Mouse (Mus musculus): Measurements from ENCODE around the gene Cxcl17. TPM values are rescaled to one million over a fixed set of nuclear protein-coding genes. Genes with fewer than 3 reads are reported as not detected.
A peak's percentile ranks its signal among the peaks of the same experiment; 100 is the strongest.

Gene Cxcl17
- polyA plus RNA-seq, 1 experiment from 2014 or later, result 0.58 TPM

DNA sequence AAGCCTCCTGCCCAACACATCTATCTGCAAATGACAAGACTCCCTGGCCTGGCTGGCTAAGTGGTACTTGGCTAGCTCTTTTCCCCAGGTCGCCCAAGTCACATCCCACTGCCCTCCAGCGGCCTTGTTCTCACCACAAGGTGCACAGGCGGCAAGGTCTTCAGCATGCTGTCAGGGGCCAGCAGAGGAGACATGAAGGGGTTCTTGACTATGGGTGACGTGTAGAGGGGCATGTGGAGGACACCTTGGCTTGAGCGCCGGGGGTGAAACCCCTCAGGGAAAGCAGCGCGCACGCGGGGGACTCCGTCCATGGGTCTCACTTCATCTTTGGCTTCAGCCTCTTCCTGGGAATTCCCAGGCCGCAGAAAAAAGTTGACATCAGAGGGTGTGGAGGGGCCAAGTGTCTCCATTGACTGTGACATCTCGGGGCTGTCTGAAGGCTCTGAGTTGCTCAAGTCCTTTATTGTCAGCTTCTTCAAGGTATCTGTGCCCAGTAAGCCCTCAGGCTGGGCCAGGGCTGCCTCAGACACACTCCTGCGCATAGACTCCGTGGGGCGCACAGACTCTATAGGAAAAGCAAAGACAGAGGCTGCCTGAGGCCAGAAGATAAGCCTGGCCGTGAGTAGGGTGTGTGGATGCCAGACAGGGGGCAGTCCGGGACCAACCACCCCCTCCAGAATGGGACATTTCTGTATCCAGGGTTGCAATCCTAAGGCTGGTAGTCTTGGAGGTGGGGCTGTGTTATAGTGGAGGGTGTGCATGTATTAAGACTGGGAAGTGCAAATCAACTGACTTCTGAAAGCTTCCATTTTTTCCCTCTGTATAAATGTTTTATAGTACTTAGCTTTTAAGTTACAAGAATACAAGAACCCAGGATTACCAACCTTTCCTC lies 32.0 kb downstream of the Cxcl17 start:
- H3K9me3 ChIP-seq, result no peaks in the 10 kb centered on the region
- no peak for ATAC-seq (ENCODE audit: insufficient number of reproducible peaks, insufficient read depth, low FRiP score, low TSS enrichment, low read depth)
- peak overlapping the region; percentile 61; the same call in 1 of the 2 replicates for H3K9ac ChIP-seq (replicated peaks)
- H3K27me3 ChIP-seq, result peaks cover 5% of the 10 kb centered on the region; the same call in 1 of the 2 replicates
- peak overlapping the region; percentile 45; the same call in 1 of the 2 replicates for H3K4me3 ChIP-seq (replicated peaks)
- peaks cover 35% of the 10 kb centered on the region for H3K36me3 ChIP-seq
- 61% methylated on average over 18 of the region's 18 CpGs for WGBS
- H3K4me1 ChIP-seq (replicated peaks), result peaks cover 25% of the 10 kb centered on the region
- no peak overlapping the region for H3K27ac ChIP-seq
- peak overlapping the region; percentile 83 for H3K4me2 ChIP-seq

DNA sequence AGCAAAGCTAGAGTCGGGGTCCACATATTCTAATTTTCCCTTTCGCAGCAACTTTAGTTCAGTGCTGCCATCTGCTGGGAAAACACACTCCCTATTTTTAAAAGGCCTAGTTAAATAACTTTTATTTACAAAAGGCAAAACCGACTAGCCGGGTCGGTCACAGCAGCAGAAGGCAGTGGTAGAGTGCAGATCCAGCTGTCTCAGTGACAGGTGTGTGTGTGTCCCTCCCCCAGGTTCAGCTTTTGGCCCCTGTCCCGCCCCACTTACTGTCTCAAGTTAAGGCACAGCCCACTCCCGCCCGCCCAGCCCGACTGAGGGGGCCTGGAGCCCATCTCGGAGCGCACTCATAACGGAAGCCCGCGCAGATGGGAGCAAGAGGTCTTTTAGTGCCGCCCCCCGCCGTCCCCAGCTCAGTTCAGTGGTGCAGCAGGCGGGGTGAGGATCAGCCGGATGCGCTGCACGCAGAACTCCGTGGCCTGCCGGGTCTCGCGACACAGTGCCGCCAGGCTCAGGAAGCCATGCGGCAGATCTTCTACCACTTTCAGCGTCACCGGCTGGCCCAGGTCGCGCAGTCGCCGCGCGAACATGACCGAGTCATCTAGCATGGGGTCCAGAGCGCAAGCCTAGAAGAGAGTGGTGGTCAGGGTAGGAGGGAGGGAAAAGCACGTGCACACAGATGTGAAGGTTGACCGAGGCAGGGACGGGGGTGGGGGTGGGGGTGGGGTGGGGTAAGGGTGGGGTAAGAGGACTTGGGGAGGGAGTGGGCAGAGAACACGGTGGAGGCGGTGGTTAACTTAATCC lies 32.9 kb downstream of the Cxcl17 start:
- Histone ChIP-seq H3K27me3 (peaks cover 5% of the 10 kb centered on the region; the same call in 1 of the 2 replicates), H3K9me3 (no peaks in the 10 kb centered on the region), H3K9ac (replicated peaks) (peak overlapping the region; percentile 61), H3K4me2 (peak overlapping the region; percentile 83), H3K4me3 (replicated peaks) (peak overlapping the region; percentile 45), H3K36me3 (peaks cover 26% of the 10 kb centered on the region), H3K27ac (0 out of 2 replicates have a peak overlapping the region, but pooled peaks have one; percentile 41), H3K4me1 (replicated peaks) (peaks cover 25% of the 10 kb centered on the region)
- under 1% methylated on average over 41 of the region's 42 CpGs for WGBS
- peak; percentile 66 for ATAC-seq (ENCODE audit: insufficient number of reproducible peaks, insufficient read depth, low FRiP score, low TSS enrichment, low read depth)

DNA sequence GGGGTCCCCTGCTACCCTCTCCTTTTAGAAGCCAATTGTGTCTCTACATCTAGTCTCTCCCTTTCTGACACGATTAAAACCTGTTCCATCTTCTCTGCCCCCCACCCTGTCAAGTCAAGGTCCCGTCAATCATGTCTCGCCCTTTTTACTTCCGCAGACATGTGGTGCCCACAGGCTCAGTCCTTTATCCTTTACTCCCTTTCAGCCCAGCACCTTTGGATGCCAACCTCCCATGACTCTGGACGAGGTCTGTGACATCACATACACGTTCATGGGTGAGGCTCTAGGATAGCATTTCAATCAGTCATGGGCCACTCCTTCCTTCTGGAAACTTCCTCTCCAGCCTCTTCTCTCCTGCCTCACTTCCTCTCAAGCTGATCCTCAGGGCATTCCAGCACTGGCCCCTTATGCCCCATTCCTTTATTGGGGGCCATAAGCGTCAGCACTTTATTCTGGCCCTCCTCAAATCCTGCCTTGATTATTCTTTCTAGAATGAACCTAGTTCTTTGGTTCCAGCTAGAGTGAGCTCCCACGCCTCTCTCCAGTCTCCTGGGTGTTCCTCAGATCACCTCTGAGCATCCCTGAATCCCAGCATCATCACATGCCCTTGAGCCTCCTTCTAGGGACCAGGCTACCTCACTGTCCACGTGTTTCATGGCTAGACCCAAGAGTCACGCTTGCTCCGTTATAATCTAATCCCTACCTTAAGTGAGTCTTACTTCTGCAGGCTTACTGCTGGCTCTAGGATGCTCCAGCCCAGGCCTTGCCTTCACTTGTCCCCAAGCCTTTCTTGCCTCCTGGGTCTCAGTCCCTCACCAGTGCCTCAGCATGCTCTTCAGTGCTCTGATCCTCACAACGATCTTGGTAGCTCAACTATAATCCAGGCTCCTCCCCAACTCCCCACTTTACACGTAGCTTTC lies 34.2 kb downstream of the Cxcl17 start:
- Histone ChIP-seq H3K4me3 (replicated peaks) (no peak overlapping the region), H3K27ac (no peak overlapping the region), H3K9me3 (no peaks in the 10 kb centered on the region), H3K36me3 (peaks cover 13% of the 10 kb centered on the region), H3K9ac (replicated peaks) (no peak overlapping the region), H3K4me2 (no peak overlapping the region), H3K4me1 (replicated peaks) (peaks cover 32% of the 10 kb centered on the region), H3K27me3 (peaks cover 5% of the 10 kb centered on the region; the same call in 1 of the 2 replicates)
- 83% methylated on average over 13 of the region's 13 CpGs for WGBS
- no peak for ATAC-seq (ENCODE audit: insufficient number of reproducible peaks, insufficient read depth, low FRiP score, low TSS enrichment, low read depth)

DNA sequence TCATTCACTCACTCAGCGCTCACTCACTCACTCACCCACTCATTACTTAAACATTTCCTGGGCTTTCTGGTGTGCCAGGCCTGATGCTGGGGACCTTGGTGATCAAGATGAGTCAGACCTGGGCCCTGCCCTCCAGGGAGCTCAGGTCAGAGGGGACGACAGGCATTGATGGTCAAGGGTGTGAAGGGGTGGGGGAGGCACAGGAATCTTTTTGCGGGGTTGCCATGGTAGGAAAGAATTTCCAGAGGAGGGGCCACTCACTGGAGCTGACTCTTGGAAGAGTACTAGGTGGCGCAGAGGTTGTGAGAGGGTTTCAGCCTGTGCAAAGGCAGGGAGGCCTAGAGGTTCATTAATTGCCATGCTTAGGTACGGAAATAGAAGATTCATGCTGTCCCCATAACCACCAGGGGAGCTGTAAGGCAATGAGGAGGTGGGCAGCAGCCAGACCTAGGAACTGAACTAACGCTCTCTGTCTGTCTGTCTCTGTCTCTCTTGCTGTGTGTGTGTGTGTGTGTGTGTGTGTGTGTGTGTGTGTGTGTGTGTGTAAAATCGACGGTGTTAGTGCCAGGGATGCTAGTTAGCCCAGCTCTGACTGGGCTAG lies 35.5 kb downstream of the Cxcl17 start:
- Histone ChIP-seq H3K4me2 (peak overlapping the region; percentile 52), H3K4me1 (replicated peaks) (peaks cover 32% of the 10 kb centered on the region), H3K36me3 (peaks cover 3% of the 10 kb centered on the region), H3K9ac (replicated peaks) (no peak overlapping the region), H3K27ac (no peak overlapping the region), H3K27me3 (peaks cover 5% of the 10 kb centered on the region; the same call in 1 of the 2 replicates), H3K4me3 (replicated peaks) (peak overlapping the region; percentile 34; the same call in 1 of the 2 replicates), H3K9me3 (no peaks in the 10 kb centered on the region)
- 51% methylated on average over 8 of the region's 8 CpGs for WGBS
- ATAC-seq (ENCODE audit: insufficient number of reproducible peaks, insufficient read depth, low FRiP score, low TSS enrichment, low read depth), result no peak

DNA sequence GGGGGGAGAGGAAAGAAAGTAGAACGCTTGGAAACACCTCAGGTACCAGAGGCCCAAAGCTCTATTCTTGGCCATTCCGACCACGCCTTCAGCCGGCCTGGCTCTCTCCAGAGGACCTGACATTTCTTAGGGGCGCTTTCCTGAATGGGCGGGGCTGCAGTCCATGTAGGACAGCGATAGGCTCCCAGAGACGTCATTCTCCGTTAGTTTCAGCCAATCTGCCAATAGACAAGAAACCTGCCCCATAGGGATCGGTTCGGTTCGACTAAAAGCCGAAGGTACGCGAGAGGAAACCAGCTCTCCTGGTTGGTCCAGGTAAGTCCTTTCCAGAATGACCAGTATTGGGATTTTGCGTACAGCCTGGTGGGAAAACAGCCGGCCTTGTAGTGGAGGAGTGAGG lies 36.1 kb downstream of the Cxcl17 start:
- Histone ChIP-seq H3K9ac (replicated peaks) (no peak overlapping the region), H3K27ac (no peak overlapping the region), H3K36me3 (no peaks in the 10 kb centered on the region; the same call in 1 of the 2 replicates), H3K4me3 (replicated peaks) (peak overlapping the region; percentile 34), H3K27me3 (peaks cover 5% of the 10 kb centered on the region; the same call in 1 of the 2 replicates), H3K4me1 (replicated peaks) (peaks cover 32% of the 10 kb centered on the region), H3K9me3 (no peaks in the 10 kb centered on the region), H3K4me2 (peak overlapping the region; percentile 52)
- ATAC-seq (ENCODE audit: insufficient number of reproducible peaks, insufficient read depth, low FRiP score, low TSS enrichment, low read depth), result no peak
- 5% methylated on average over 17 of the region's 17 CpGs for WGBS

DNA sequence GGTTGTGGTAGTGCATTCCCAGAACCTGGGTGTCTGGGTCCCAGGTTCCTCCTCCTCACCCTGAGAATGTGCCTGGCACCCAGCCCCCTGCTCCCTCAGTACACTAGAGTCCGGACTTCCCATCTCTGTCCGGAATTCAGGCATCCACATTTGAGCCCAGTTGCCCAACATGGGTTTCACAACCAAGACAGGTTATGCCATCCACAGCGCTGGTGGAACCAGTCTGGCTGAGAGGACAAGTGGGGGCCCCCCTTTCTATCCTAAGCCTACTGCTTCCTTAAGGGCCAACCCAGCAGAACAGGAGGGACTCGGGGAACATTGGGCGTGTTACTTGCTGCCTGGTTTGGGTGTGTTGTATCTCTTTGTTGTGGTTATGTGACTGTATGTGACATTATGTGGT lies 40.2 kb downstream of the Cxcl17 start:
- H3K9me3 ChIP-seq, result no peaks in the 10 kb centered on the region
- peaks cover 22% of the 10 kb centered on the region for H3K4me1 ChIP-seq (replicated peaks)
- H3K4me3 ChIP-seq (replicated peaks), result no peak overlapping the region
- WGBS, result 85% methylated on average over 5 of the region's 5 CpGs
- ATAC-seq (ENCODE audit: insufficient number of reproducible peaks, insufficient read depth, low FRiP score, low TSS enrichment, low read depth), result no peak
- no peak overlapping the region for H3K9ac ChIP-seq (replicated peaks)
- H3K36me3 ChIP-seq, result no peaks in the 10 kb centered on the region
- no peak overlapping the region for H3K4me2 ChIP-seq
- H3K27me3 ChIP-seq, result peaks cover 38% of the 10 kb centered on the region
- H3K27ac ChIP-seq, result no peak overlapping the region

DNA sequence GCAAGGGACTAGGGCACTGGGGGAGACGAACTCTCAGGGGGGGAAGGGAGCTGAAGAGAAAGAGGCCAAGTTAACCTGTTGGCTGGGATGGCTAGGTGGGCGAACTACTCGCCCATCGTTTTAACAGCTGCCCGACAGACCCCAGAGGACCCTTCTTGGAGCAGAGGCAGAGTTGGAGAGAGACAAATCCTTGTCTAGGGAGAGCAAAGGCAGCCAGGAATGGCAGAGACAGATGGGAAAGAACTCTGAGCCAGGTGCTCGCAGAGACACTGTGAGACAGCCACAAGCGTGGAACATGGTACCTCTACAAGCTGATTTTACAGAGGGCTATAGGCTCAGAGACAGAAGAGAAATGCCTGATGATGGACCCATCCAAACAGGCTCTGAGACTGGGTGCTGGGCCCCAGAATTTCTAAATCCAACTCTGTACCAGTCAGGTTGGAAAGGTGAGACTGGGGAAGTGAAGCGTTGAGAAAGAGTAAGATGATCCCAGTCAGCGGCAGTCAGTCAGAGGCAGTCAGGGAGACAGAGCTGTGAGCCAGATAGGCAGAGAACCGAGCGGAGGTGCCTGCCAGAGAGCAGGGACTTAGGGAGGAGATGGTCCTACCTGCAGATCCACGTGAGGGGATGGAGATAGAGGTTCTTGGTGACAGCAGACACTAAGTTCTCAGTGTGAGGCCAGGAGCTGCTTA lies 43.5 kb downstream of the Cxcl17 start, which contains the start of gene Cnfn:
Cnfn (minus strand) TSS at position 667 of the 692 bp plus-strand sequence.
- 48% methylated on average over 12 of the region's 12 CpGs for WGBS
- Histone ChIP-seq H3K27me3 (peaks cover 60% of the 10 kb centered on the region), H3K4me1 (replicated peaks) (peaks cover 26% of the 10 kb centered on the region), H3K36me3 (peaks cover 9% of the 10 kb centered on the region), H3K9ac (replicated peaks) (no peak within 1 kb of the TSS), H3K4me3 (replicated peaks) (no peak within 1 kb of the TSS), H3K4me2 (no peak within 1 kb of the TSS), H3K27ac (no peak within 1 kb of the TSS), H3K9me3 (no peaks in the 10 kb centered on the region)
- ATAC-seq (ENCODE audit: insufficient number of reproducible peaks, insufficient read depth, low FRiP score, low TSS enrichment, low read depth), result no peak

DNA sequence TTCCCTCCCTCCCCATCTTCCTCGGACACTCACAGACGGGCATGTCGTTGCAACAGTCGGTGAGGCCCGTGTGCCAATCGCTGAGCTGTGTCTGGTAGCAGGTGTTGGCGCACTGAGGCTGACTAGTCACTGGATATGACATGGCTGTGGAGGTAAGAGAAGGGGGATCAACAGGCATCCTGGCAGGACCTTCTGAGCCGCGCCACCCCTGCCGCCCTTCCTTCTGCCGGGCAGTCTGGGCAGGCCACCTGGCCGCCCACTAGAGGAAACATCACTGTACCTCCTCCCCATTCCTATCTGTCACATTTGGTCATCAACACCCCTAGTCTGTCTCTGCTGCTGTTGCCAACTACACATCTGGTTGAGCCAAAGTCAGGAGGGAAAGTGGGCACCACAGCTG lies 44.4 kb downstream of the Cxcl17 start:
- Histone ChIP-seq H3K27me3 (peaks cover 60% of the 10 kb centered on the region), H3K4me2 (no peak overlapping the region)

DNA sequence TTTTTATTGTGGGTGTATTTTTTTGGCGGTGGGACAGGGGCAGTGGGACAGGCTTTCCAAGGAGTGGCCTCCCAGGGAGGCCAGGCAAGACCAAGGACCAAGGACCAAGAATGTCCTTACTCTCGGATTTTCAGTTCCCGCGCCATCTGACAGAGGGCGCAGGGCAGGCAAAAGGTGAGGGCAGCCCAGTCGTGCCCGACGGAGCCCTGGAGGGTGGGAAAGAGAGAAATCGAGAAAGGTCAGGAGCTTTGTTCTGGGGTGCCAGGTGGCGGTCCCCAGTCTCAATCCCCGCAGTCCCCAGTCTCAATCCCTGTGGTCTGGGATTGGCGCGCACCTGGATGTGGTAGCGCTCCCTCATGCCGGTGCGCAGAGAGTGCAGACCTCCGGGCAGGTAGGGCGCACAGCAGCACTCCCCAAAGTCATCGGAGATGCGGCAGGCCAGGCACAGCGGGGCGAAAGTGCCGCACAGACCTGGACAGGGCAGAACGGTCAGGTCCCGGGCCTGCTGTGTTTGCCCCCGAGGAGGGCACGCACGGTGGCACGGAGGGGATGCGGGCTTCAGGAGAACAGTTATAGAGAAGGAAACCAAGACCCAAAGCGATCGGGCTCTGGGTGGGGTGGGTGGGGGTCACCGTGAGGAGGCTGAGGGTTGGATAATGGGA lies 44.9 kb downstream of the Cxcl17 start:
- Histone ChIP-seq H3K4me3 (replicated peaks) (peak overlapping the region; percentile 21), H3K9me3 (no peaks in the 10 kb centered on the region), H3K27me3 (peaks cover 60% of the 10 kb centered on the region), H3K4me1 (replicated peaks) (peaks cover 23% of the 10 kb centered on the region), H3K36me3 (peaks cover 23% of the 10 kb centered on the region), H3K4me2 (peak overlapping the region; percentile 43), H3K27ac (no peak overlapping the region), H3K9ac (replicated peaks) (0 out of 2 replicates have a peak overlapping the region, but pooled peaks have one; percentile 34)
- ATAC-seq (ENCODE audit: insufficient number of reproducible peaks, insufficient read depth, low FRiP score, low TSS enrichment, low read depth), result no peak; the same call in 1 of the 2 replicates
- 3% methylated on average over 33 of the region's 33 CpGs for WGBS

More for the DNA sequence above, 44.4 kb downstream of the Cxcl17 start:
- ATAC-seq (ENCODE audit: insufficient number of reproducible peaks, insufficient read depth, low FRiP score, low TSS enrichment, low read depth), result no peak
- H3K36me3 ChIP-seq, result peaks cover 17% of the 10 kb centered on the region
- no peaks in the 10 kb centered on the region for H3K9me3 ChIP-seq
- 20% methylated on average over 12 of the region's 12 CpGs for WGBS
- H3K4me1 ChIP-seq (replicated peaks), result peaks cover 23% of the 10 kb centered on the region
- H3K4me3 ChIP-seq (replicated peaks), result peak overlapping the region; percentile 21; the same call in 1 of the 2 replicates
- no peak overlapping the region for H3K9ac ChIP-seq (replicated peaks)
- no peak overlapping the region for H3K27ac ChIP-seq
